Comparison of ENCODE assay signal across 22 mouse cellular contexts in the genomic region with DNA sequence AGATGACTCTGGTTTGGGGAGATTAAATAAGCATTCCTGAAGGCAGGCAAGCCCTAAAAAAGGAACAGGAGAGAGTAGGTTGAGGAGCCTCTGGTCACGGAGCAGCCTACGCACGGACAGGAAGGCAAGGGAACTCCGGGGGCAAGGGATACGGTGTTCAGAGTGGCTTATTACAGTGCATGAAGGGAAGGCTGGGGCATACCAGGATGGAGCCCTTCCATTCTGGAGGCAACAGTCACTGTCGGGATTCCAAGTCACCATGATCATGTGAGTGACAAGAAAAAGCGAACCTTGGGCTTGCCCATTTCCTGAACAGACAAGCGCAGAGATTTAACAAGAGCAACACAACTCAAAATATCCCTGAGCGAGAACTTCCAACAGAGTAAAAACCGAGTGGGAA.
"Had no signal": no experiment of that assay in that cellular context is flagged by ENCODE, and none has a peak within 500 bp of the region (broad histone marks: within the 10 kb centered on the region; RNA-seq: fewer than 3 reads in every experiment).

No protein-coding gene starts in this region.

- DNase-seq: kidney, adult 2 months; kidney, postnatal 25 days; liver; lung, adult 18-20 months; lung, postnatal 10 days; lung, postnatal 36 days; retina, postnatal 1 day; right cerebral cortex, postnatal 14 days; right cerebral cortex, postnatal 4 days; thymus, postnatal 36 days had no signal

- H3K4me3 ChIP-seq: limb, embryonic 10.5 days; limb, embryonic 13.5 days; liver, embryonic 12.5 days; liver, embryonic 15.5 days; lung, embryonic 15.5 days; megakaryocyte, embryonic 14.5 days; midbrain, embryonic 10.5 days; midbrain, embryonic 13.5 days; myocyte; neural tube, embryonic 13.5 days had no signal

- H3K4me1 ChIP-seq: liver, embryonic 12.5 days; liver, embryonic 15.5 days; midbrain, embryonic 13.5 days had no signal

- H3K27ac ChIP-seq: kidney, postnatal 0 days; limb, embryonic 10.5 days; limb, embryonic 13.5 days; liver, embryonic 12.5 days; liver, embryonic 15.5 days; lung, embryonic 15.5 days; midbrain, embryonic 10.5 days; midbrain, embryonic 13.5 days; neural tube, embryonic 13.5 days; stomach, postnatal 0 days had no signal
